ENCODE assay signal across 12 mouse cellular contexts in the genomic region with DNA sequence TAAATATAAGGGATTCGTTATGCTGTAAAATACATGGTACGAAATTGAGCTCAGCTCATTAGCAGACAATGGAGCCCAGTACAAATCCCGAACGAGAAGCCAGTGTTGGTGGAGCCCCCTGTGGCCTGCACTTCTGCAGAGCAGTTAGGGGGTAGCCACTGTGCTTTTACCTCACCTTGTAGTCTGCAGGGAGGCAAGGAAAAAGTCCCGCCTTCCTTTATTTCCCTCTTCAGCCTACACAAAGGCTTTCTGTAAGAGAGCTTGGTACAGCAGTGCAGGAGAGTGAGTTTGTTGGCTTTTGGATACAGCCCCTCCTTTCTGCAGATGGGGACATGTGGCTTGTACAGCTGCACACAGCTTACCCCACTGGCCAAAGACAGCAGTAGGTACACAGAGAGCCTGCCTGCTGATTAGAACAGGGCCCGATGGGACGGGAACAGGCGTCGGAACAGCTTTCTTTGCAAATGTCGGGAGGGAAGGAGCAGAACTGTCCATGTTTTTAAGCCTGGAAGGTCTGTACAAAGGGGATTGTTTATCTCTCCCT. TPM values are rescaled to one million over a fixed set of nuclear protein-coding genes. Genes with fewer than 3 reads are reported as not detected.
DNase-seq lines count a peak whose midpoint lies in the region; ATAC-seq and TF ChIP-seq lines count a peak whose summit lies in the region.
"Had no signal": no experiment of that assay in that cellular context is flagged by ENCODE, and none has a peak within 500 bp of the region (broad histone marks: within the 10 kb centered on the region; RNA-seq: fewer than 3 reads in every experiment).

No protein-coding gene starts in this region.

- no peak for DNase-seq in intestine, embryonic 14.5 days (ENCODE audit: low spot score)
- no peak for DNase-seq in embryo, embryonic 10 days (ENCODE audit: low spot score)
- no peak for DNase-seq in layer of hippocampus, adult 11-12 months (ENCODE audit: low spot score)
- no peak for DNase-seq in cerebellum, adult 11 months
- DNase-seq: cerebellum, postnatal 14 days had no signal

- H3K9me3 ChIP-seq in intestine, embryonic 14.5 days (ENCODE audit: control insufficient read depth, low read length), result no peaks in the 10 kb centered on the region
- H3K9me3 ChIP-seq in intestine, embryonic 16.5 days (ENCODE audit: control insufficient read depth, low read length), result no peaks in the 10 kb centered on the region
- H3K9me3 ChIP-seq in forebrain, embryonic 13.5 days (replicated peaks), result no peaks in the 10 kb centered on the region
- no peaks in the 10 kb centered on the region for H3K9me3 ChIP-seq in intestine, postnatal 0 days (ENCODE audit: control insufficient read depth)
- H3K9me3 ChIP-seq in neural tube, embryonic 14.5 days (ENCODE audit: control insufficient read depth, low read length), result no peaks in the 10 kb centered on the region
- H3K9me3 ChIP-seq: liver, embryonic 15.5 days had no signal

- no peak overlapping the region for H3K9ac ChIP-seq in intestine, embryonic 14.5 days (ENCODE audit: low read length)
- no peak overlapping the region for H3K9ac ChIP-seq in intestine, embryonic 16.5 days (ENCODE audit: low read depth, low read length)
- H3K9ac ChIP-seq in forebrain, embryonic 13.5 days, result peak overlapping the region; percentile 47; the same call in 1 of the 2 replicates
- no peak overlapping the region for H3K9ac ChIP-seq in intestine, postnatal 0 days (ENCODE audit: low read depth, low read length)
- peak overlapping the region; percentile 34; the same call in 1 of the 2 replicates for H3K9ac ChIP-seq in neural tube, embryonic 14.5 days (replicated peaks; ENCODE audit: low read depth, low read length)
- H3K9ac ChIP-seq: liver, embryonic 15.5 days had no signal

- H3K27ac ChIP-seq in intestine, embryonic 14.5 days (ENCODE audit: low read depth), result no peak overlapping the region
- no peak overlapping the region for H3K27ac ChIP-seq in intestine, embryonic 16.5 days (ENCODE audit: low read length)
- no peak overlapping the region for H3K27ac ChIP-seq in forebrain, embryonic 13.5 days
- H3K27ac ChIP-seq in intestine, postnatal 0 days (ENCODE audit: low read depth, low read length), result no peak overlapping the region
- no peak overlapping the region for H3K27ac ChIP-seq in neural tube, embryonic 14.5 days (ENCODE audit: low read depth, low read length)
- H3K27ac ChIP-seq: kidney, postnatal 0 days had no signal

- H3K36me3 ChIP-seq in intestine, embryonic 14.5 days (ENCODE audit: control insufficient read depth, insufficient read depth, low read length), result peaks cover 15% of the 10 kb centered on the region
- H3K36me3 ChIP-seq in intestine, embryonic 16.5 days (ENCODE audit: control insufficient read depth, insufficient read depth, low read length), result 0 out of 2 replicates have a peak, but pooled peaks cover 4% of the 10 kb centered on the region
- no peaks in the 10 kb centered on the region; the same call in 1 of the 2 replicates for H3K36me3 ChIP-seq in forebrain, embryonic 13.5 days (ENCODE audit: poor library complexity, severe bottlenecking)
- peaks cover 7% of the 10 kb centered on the region; the same call in 1 of the 2 replicates for H3K36me3 ChIP-seq in intestine, postnatal 0 days (ENCODE audit: control insufficient read depth, insufficient read depth)
- H3K36me3 ChIP-seq in neural tube, embryonic 14.5 days (ENCODE audit: control insufficient read depth, insufficient read depth, low read length), result no peaks in the 10 kb centered on the region

- ATAC-seq in intestine, embryonic 14.5 days (replicated peaks; ENCODE audit: low FRiP score, low TSS enrichment, low read depth), result no peak
- ATAC-seq in intestine, embryonic 16.5 days, result no peak
- ATAC-seq in forebrain, embryonic 13.5 days, result no peak; the same call in 1 of the 2 replicates
- ATAC-seq in intestine, postnatal 0 days, result no peak
- ATAC-seq in neural tube, embryonic 14.5 days (ENCODE audit: low read depth), result no peak
- ATAC-seq: activated CD4-positive, CD25-positive, alpha-beta regulatory T cell, adult 4 months had no signal

- H3K4me1 ChIP-seq in intestine, embryonic 14.5 days (replicated peaks; ENCODE audit: control insufficient read depth, insufficient read depth, low read length), result peaks cover 46% of the 10 kb centered on the region
- peaks cover 28% of the 10 kb centered on the region for H3K4me1 ChIP-seq in intestine, embryonic 16.5 days (ENCODE audit: control insufficient read depth, insufficient read depth, low read length)
- peaks cover 65% of the 10 kb centered on the region for H3K4me1 ChIP-seq in forebrain, embryonic 13.5 days
- H3K4me1 ChIP-seq in intestine, postnatal 0 days (replicated peaks; ENCODE audit: control insufficient read depth, insufficient read depth, low read length), result peaks cover 4% of the 10 kb centered on the region; the same call in 1 of the 2 replicates
- H3K4me1 ChIP-seq in neural tube, embryonic 14.5 days (ENCODE audit: control insufficient read depth, insufficient read depth, low read length), result peaks cover 43% of the 10 kb centered on the region

- 53% methylated on average over 10 of the region's 10 CpGs for WGBS in intestine, embryonic 14.5 days
- WGBS in intestine, embryonic 16.5 days, result 57% methylated on average over 10 of the region's 10 CpGs
- 15% methylated on average over 10 of the region's 10 CpGs for WGBS in forebrain, embryonic 13.5 days
- 68% methylated on average over 10 of the region's 10 CpGs for WGBS in intestine, postnatal 0 days
- WGBS in neural tube, embryonic 14.5 days, result 21% methylated on average over 10 of the region's 10 CpGs

- TF ChIP-seq CTCF in intestine, postnatal 0 days (IDR thresholded peaks at IDR 0.05; ENCODE audit: low read depth), result peak; percentile 10; the same call in 1 of the 2 replicates

- peaks cover 5% of the 10 kb centered on the region; the same call in 1 of the 2 replicates for H3K27me3 ChIP-seq in intestine, embryonic 14.5 days (replicated peaks; ENCODE audit: control insufficient read depth, insufficient read depth, low read length)
- H3K27me3 ChIP-seq in intestine, embryonic 16.5 days (replicated peaks; ENCODE audit: control insufficient read depth, insufficient read depth, low read length), result no peaks in the 10 kb centered on the region
- H3K27me3 ChIP-seq in forebrain, embryonic 13.5 days, result peaks cover 5% of the 10 kb centered on the region; the same call in 1 of the 2 replicates
- H3K27me3 ChIP-seq in intestine, postnatal 0 days (replicated peaks; ENCODE audit: control insufficient read depth, insufficient read depth, low read length), result no peaks in the 10 kb centered on the region
- H3K27me3 ChIP-seq in neural tube, embryonic 14.5 days (ENCODE audit: control insufficient read depth, insufficient read depth, low read length), result no peaks in the 10 kb centered on the region

- 0 out of 2 replicates have a peak overlapping the region, but pooled peaks have one; percentile 18 for H3K4me2 ChIP-seq in intestine, embryonic 14.5 days (ENCODE audit: low read length)
- no peak overlapping the region for H3K4me2 ChIP-seq in intestine, embryonic 16.5 days (ENCODE audit: low read depth, low read length)
- peak overlapping the region; percentile 33 for H3K4me2 ChIP-seq in forebrain, embryonic 13.5 days
- H3K4me2 ChIP-seq in intestine, postnatal 0 days (replicated peaks; ENCODE audit: low read depth), result no peak overlapping the region
- H3K4me2 ChIP-seq in neural tube, embryonic 14.5 days (ENCODE audit: low read depth, low read length), result peak overlapping the region; percentile 30; the same call in 1 of the 2 replicates

- no peak overlapping the region for H3K4me3 ChIP-seq in intestine, embryonic 14.5 days (ENCODE audit: low read depth, low read length)
- no peak overlapping the region for H3K4me3 ChIP-seq in intestine, embryonic 16.5 days (ENCODE audit: low read length)
- no peak overlapping the region for H3K4me3 ChIP-seq in forebrain, embryonic 13.5 days
- no peak overlapping the region for H3K4me3 ChIP-seq in intestine, postnatal 0 days (ENCODE audit: low read depth, low read length)
- 0 out of 2 replicates have a peak overlapping the region, but pooled peaks have one; percentile 6 for H3K4me3 ChIP-seq in neural tube, embryonic 14.5 days (ENCODE audit: low read depth, low read length)
- H3K4me3 ChIP-seq: liver, embryonic 15.5 days had no signal

RNA-seq across cellular contexts. Expression of gene Inafm2, which starts 3.9 kb away (rescaled TPM):
- polyA plus RNA-seq in intestine, embryonic 14.5 days (2014; fragmentation: Nextera tagmentation; extraction: Ambion mirVana), result 31.9 and 37.0 TPM in 2 replicates
- 21.9 and 24.1 TPM in 2 replicates for polyA plus RNA-seq in intestine, embryonic 16.5 days (2015; fragmentation: Nextera tagmentation; extraction: Ambion mirVana)
- 26.3 and 27.0 TPM in 2 replicates for polyA plus RNA-seq in forebrain, embryonic 13.5 days (2015; fragmentation: Nextera tagmentation; extraction: Ambion mirVana)
- 24.7 and 26.2 TPM in 2 replicates for polyA plus RNA-seq in intestine, postnatal 0 days (2015; fragmentation: Nextera tagmentation; extraction: Ambion mirVana)
- polyA plus RNA-seq in neural tube, embryonic 14.5 days (2014; fragmentation: Nextera tagmentation; extraction: Ambion mirVana), result 29.4 and 32.3 TPM in 2 replicates

RNA-seq across cellular contexts. Expression of gene Ccdc9b, which starts 13.0 kb away (rescaled TPM):
- polyA plus RNA-seq in intestine, embryonic 14.5 days (2014; fragmentation: Nextera tagmentation; extraction: Ambion mirVana), result 1.2 and 1.4 TPM in 2 replicates
- polyA plus RNA-seq in intestine, embryonic 16.5 days (2015; fragmentation: Nextera tagmentation; extraction: Ambion mirVana), result 0.93 and 1.2 TPM in 2 replicates
- polyA plus RNA-seq in forebrain, embryonic 13.5 days (2015; fragmentation: Nextera tagmentation; extraction: Ambion mirVana), result 1.5 and 2.0 TPM in 2 replicates
- polyA plus RNA-seq in intestine, postnatal 0 days (2015; fragmentation: Nextera tagmentation; extraction: Ambion mirVana), result 0.77 and 1.2 TPM in 2 replicates
- polyA plus RNA-seq in neural tube, embryonic 14.5 days (2014; fragmentation: Nextera tagmentation; extraction: Ambion mirVana), result 0.60 and 0.64 TPM in 2 replicates
- polyA plus RNA-seq: activated CD4-positive, CD25-positive, alpha-beta regulatory T cell, adult 4 months had no signal

RNA-seq across cellular contexts. Expression of gene Plcb2, which starts 21.2 kb away (rescaled TPM):
- 1.4 and 1.6 TPM in 2 replicates for polyA plus RNA-seq in intestine, embryonic 14.5 days (2014; fragmentation: Nextera tagmentation; extraction: Ambion mirVana)
- polyA plus RNA-seq in intestine, embryonic 16.5 days (2015; fragmentation: Nextera tagmentation; extraction: Ambion mirVana), result 0.99 and 1.3 TPM in 2 replicates
- 0.17 and 0.43 TPM in 2 replicates for polyA plus RNA-seq in forebrain, embryonic 13.5 days (2015; fragmentation: Nextera tagmentation; extraction: Ambion mirVana)
- 0.59 and 0.76 TPM in 2 replicates for polyA plus RNA-seq in intestine, postnatal 0 days (2015; fragmentation: Nextera tagmentation; extraction: Ambion mirVana)
- polyA plus RNA-seq in neural tube, embryonic 14.5 days (2014; fragmentation: Nextera tagmentation; extraction: Ambion mirVana), result 0.57 and 0.88 TPM in 2 replicates

RNA-seq across cellular contexts. Expression of gene Phgr1, which starts 23.2 kb away (rescaled TPM):
- 21.2 and 45.1 TPM in 2 replicates for polyA plus RNA-seq in intestine, embryonic 14.5 days (2014; fragmentation: Nextera tagmentation; extraction: Ambion mirVana)
- polyA plus RNA-seq in intestine, embryonic 16.5 days (2015; fragmentation: Nextera tagmentation; extraction: Ambion mirVana), result 66.6 and 66.9 TPM in 2 replicates
- polyA plus RNA-seq in forebrain, embryonic 13.5 days (2015; fragmentation: Nextera tagmentation; extraction: Ambion mirVana), result not detected in 2 replicates
- polyA plus RNA-seq in intestine, postnatal 0 days (2015; fragmentation: Nextera tagmentation; extraction: Ambion mirVana), result 66.7 and 88.7 TPM in 2 replicates
- not detected in 2 replicates for polyA plus RNA-seq in neural tube, embryonic 14.5 days (2014; fragmentation: Nextera tagmentation; extraction: Ambion mirVana)
- polyA plus RNA-seq: activated CD4-positive, CD25-positive, alpha-beta regulatory T cell, adult 4 months; kidney, postnatal 0 days; liver, embryonic 15.5 days had no signal

RNA-seq across cellular contexts. Expression of gene Disp2, which starts 30.1 kb away (rescaled TPM):
- polyA plus RNA-seq in intestine, embryonic 14.5 days (2014; fragmentation: Nextera tagmentation; extraction: Ambion mirVana), result 2.6 and 3.0 TPM in 2 replicates
- polyA plus RNA-seq in intestine, embryonic 16.5 days (2015; fragmentation: Nextera tagmentation; extraction: Ambion mirVana), result 2.2 and 2.3 TPM in 2 replicates
- 13.6 and 15.7 TPM in 2 replicates for polyA plus RNA-seq in forebrain, embryonic 13.5 days (2015; fragmentation: Nextera tagmentation; extraction: Ambion mirVana)
- 2.5 and 3.1 TPM in 2 replicates for polyA plus RNA-seq in intestine, postnatal 0 days (2015; fragmentation: Nextera tagmentation; extraction: Ambion mirVana)
- polyA plus RNA-seq in neural tube, embryonic 14.5 days (2014; fragmentation: Nextera tagmentation; extraction: Ambion mirVana), result 59.4 and 66.8 TPM in 2 replicates

Comparison
In these comparisons a context has a peak if more than half of its experiments do, and no peak if none do; other contexts are left out.
1. H3K4me2 ChIP-seq: peak in intestine, embryonic 14.5 days (single experiment), forebrain, embryonic 13.5 days (single experiment) and neural tube, embryonic 14.5 days (single experiment); none in intestine, embryonic 16.5 days (single experiment) and intestine, postnatal 0 days (single experiment).
2. H3K9ac ChIP-seq: peak in forebrain, embryonic 13.5 days (single experiment) and neural tube, embryonic 14.5 days (single experiment); none in intestine, embryonic 14.5 days (single experiment), intestine, embryonic 16.5 days (single experiment) and intestine, postnatal 0 days (single experiment).